Mouse (Mus musculus) kidney, postnatal 0 days (tissue): ENCODE results near the gene Hormad2. TPM values are rescaled to one million over a fixed set of nuclear protein-coding genes. Genes with fewer than 3 reads are reported as not detected.

Source experiments
- ATAC-seq: fragments of 200-750 bp; cut with Nextera tagmentation; replicated peaks from 2 replicates; pipeline ENCODE4 v1.8.0; 2017; ENCODE audit warnings: low read depth, moderate number of reproducible peaks, moderate TSS enrichment, moderate library complexity; ENCODE audit not compliant: low FRiP score
- DNase-seq: peaks from one replicate; pipeline ENCODE4 v3.0.0-alpha.2; 2016; ENCODE audit warnings: low spot score
- H3K27ac ChIP-seq: fragments of 300-500 bp; sonication (generic); 2 replicates; pipeline ENCODE4 v1.5.1; 2014; ENCODE audit warnings: mild to moderate bottlenecking
- H3K27me3 ChIP-seq: fragments of 300-500 bp; sonication (generic); 2 replicates; pipeline ENCODE4 v1.6.1; 2014; ENCODE audit warnings: low read length, mixed read lengths; ENCODE audit not compliant: insufficient read depth
- H3K36me3 ChIP-seq: fragments of 300-500 bp; sonication (generic); 2 replicates; pipeline ENCODE4 v1.6.1; 2014; ENCODE audit warnings: low read length, mixed read lengths; ENCODE audit not compliant: insufficient read depth
- H3K4me1 ChIP-seq: fragments of 300-500 bp; sonication (generic); replicated peaks from 2 replicates; pipeline ENCODE4 v1.6.1; 2014; ENCODE audit warnings: antibody characterized with exemption, low read length, mixed read lengths; ENCODE audit not compliant: insufficient read depth
- H3K4me2 ChIP-seq: fragments of 300-500 bp; sonication (generic); 2 replicates; pipeline ENCODE4 v1.6.1; 2014; ENCODE audit warnings: mild to moderate bottlenecking, low read length, moderate library complexity, mixed read lengths
- H3K4me3 ChIP-seq: fragments of 300-500 bp; sonication (generic); replicated peaks from 2 replicates; pipeline ENCODE4 v1.5.1; 2014; ENCODE audit warnings: low read depth, low read length
- H3K9ac ChIP-seq: fragments of 300-500 bp; sonication (generic); 2 replicates; pipeline ENCODE4 v1.6.1; 2014; ENCODE audit warnings: low read depth, low read length
- H3K9me3 ChIP-seq: fragments of 300-500 bp; sonication (generic); replicated peaks from 2 replicates; pipeline ENCODE4 v1.6.1; 2016; ENCODE audit warnings: low read length, inconsistent platforms, mixed read lengths
- CTCF ChIP-seq: IDR thresholded peaks from 2 replicates; pipeline ENCODE4 v1.5.1; 2016; ENCODE audit warnings: antibody characterized with exemption, low read depth, mild to moderate bottlenecking, moderate library complexity
- WGBS: fragments of 180-500 bp; shearing (Covaris S2); extraction: QIAGEN DNeasy Blood & Tissue Kit; methylation state at CpG from one replicate; pipeline ENCODE4 v1.1.7; 2014; 5-methylcytosine and 5-hydroxymethylcytosine counted together
- polyA plus RNA-seq: library from polyadenylated mRNA; unstranded; fragments of >200 nt; fragmentation: Nextera tagmentation; extraction: Ambion mirVana; gene quantifications from 2 replicates; pipeline ENCODE4 v1.2.1, GENCODE M21; 2015

The Hormad2 gene
- polyA plus RNA-seq, 1 experiment from 2014 or later, result 0.26 TPM

GRCm38 (mm10) chr11:4437318-4437717 lies 3.6 kb downstream of the Hormad2 start:
- no peak overlapping the region for H3K27ac ChIP-seq
- WGBS, result 79% methylated on average over 1 of the region's 1 CpGs
- no peak overlapping the region for H3K9ac ChIP-seq
- no peak overlapping the region for H3K4me2 ChIP-seq
- no peak for DNase-seq
- no peaks in the 10 kb centered on the region for H3K36me3 ChIP-seq
- H3K4me3 ChIP-seq, result no peak overlapping the region
- no peaks in the 10 kb centered on the region for H3K4me1 ChIP-seq
- no peaks in the 10 kb centered on the region for H3K27me3 ChIP-seq
- no peak for TF ChIP-seq CTCF
- H3K9me3 ChIP-seq, result no peaks in the 10 kb centered on the region
- ATAC-seq, result no peak

GRCm38 (mm10) chr11:4436631-4437030 lies 4.3 kb downstream of the Hormad2 start:
- no peak overlapping the region for H3K4me3 ChIP-seq
- peak; percentile 78 for TF ChIP-seq CTCF
- no peaks in the 10 kb centered on the region for H3K27me3 ChIP-seq
- H3K36me3 ChIP-seq, result no peaks in the 10 kb centered on the region
- H3K4me2 ChIP-seq, result no peak overlapping the region
- peak; percentile 88 for DNase-seq
- 62% methylated on average over 3 of the region's 3 CpGs for WGBS
- no peak overlapping the region for H3K9ac ChIP-seq
- ATAC-seq, result no peak
- H3K4me1 ChIP-seq, result no peaks in the 10 kb centered on the region
- no peak overlapping the region for H3K27ac ChIP-seq
- no peaks in the 10 kb centered on the region for H3K9me3 ChIP-seq

GRCm38 (mm10) chr11:4434461-4434860 lies 6.4 kb downstream of the Hormad2 start:
- Histone ChIP-seq H3K9ac (no peak overlapping the region), H3K4me3 (no peak overlapping the region), H3K27me3 (no peaks in the 10 kb centered on the region), H3K36me3 (no peaks in the 10 kb centered on the region), H3K4me2 (no peak overlapping the region), H3K27ac (no peak overlapping the region), H3K4me1 (no peaks in the 10 kb centered on the region), H3K9me3 (no peaks in the 10 kb centered on the region)
- TF ChIP-seq CTCF, result no peak
- 51% methylated on average over 4 of the region's 4 CpGs for WGBS
- ATAC-seq (no peak), DNase-seq (no peak)

DNA sequence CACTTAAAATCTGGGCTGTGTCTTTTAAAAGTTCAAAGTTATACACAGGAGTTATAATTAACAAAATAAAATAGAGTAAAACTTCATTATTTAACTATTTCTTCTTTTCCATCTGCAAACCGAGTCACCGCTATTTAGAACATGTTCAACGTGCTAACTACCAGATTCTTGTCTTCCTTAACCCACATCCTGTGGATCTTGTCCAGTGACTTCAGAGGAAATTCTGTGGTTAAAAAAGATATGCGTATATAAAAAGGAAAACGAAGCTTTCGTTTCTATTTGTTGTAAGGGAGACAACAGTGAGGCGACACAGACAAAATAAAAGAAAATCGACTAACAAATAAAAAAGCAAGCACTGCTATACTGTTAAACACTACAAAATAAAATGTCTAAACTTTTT lies 17.1 kb downstream of the Hormad2 start:
- Histone ChIP-seq H3K36me3 (no peaks in the 10 kb centered on the region), H3K27ac (no peak overlapping the region), H3K9me3 (no peaks in the 10 kb centered on the region), H3K4me1 (no peaks in the 10 kb centered on the region), H3K9ac (no peak overlapping the region), H3K4me3 (no peak overlapping the region), H3K27me3 (no peaks in the 10 kb centered on the region; the same call in 1 of the 2 replicates), H3K4me2 (no peak overlapping the region)
- no peak for TF ChIP-seq CTCF
- DNase-seq (no peak), ATAC-seq (no peak)
- WGBS, result 80% methylated on average over 8 of the region's 8 CpGs

DNA sequence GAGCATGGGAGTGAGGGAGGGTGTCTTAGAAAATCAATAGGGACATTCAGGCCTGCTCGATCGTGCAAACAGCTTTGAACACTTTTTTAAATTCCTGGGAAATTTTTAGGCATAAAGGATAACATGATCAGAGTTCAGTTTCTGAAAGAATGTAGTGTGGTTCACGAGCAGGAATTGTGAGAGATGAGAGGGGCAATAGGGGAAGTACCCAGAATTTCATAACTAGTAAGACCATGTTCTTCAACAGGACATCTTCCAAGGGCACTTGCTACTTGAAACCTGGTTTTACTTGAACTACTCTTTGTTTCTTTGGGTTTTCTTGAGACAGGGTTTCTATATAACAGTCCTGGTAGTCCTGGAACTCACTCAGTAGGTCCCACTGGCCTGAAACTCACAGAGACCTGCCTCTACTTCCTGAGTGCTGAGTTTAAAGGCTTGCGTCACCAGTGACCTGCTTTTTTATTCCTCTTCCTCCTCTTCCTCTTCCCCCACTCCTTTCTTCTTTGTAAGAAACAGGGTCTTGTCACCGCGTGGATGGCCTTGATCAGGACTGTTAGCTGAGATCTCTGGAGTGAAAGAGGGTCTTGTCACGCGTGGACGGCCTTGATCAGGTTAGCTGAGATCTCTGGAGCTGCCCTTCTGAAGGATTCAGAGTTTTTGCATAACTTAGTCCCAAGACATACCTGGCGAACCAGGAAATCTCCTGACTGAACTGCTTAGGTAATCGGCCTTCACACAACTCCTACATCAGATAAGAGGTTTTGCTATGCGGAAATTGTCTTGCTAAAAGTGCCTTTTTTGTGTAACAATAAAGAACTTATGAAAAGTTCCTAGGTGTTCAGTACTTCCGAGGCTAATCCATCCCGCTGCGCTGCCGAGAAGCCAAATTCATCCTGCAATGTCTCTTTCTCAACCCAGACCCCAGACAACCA lies 18.1 kb downstream of the Hormad2 start:
- ATAC-seq (no peak), DNase-seq (no peak)
- H3K4me1 ChIP-seq, result no peaks in the 10 kb centered on the region
- no peak for TF ChIP-seq CTCF
- no peak overlapping the region for H3K27ac ChIP-seq
- no peaks in the 10 kb centered on the region for H3K36me3 ChIP-seq
- H3K9me3 ChIP-seq, result no peaks in the 10 kb centered on the region
- H3K4me2 ChIP-seq, result no peak overlapping the region
- no peaks in the 10 kb centered on the region; the same call in 1 of the 2 replicates for H3K27me3 ChIP-seq
- no peak overlapping the region for H3K4me3 ChIP-seq
- WGBS, result 76% methylated on average over 16 of the region's 16 CpGs
- no peak overlapping the region for H3K9ac ChIP-seq

DNA sequence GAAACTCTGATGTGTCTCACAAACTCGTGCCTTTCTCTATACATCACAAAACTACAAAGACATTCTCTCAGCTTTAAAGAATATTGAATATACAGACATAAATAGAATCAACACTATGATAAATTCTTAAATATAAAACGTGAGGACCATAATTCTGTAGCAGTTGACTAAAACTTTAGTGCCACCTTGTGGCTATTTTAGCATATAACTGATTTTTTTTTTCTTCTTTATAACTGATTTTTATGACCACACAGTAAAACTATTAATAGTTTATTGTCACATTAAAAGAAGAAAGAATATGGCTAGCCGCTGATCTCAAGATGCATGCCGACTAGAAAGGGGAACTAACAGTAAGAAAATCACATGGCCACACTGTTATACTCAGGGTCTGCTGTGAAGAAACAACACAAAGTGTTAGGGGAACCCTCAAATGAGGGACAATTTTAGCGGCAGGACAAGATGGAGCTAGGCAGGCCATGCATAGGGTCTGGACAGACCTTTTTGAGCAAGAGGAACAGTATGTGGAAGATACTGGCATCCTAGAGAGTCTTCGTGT lies 18.9 kb downstream of the Hormad2 start:
- Histone ChIP-seq H3K36me3 (no peaks in the 10 kb centered on the region), H3K27me3 (no peaks in the 10 kb centered on the region; the same call in 1 of the 2 replicates), H3K9ac (no peak overlapping the region), H3K4me1 (no peaks in the 10 kb centered on the region), H3K4me2 (no peak overlapping the region), H3K9me3 (no peaks in the 10 kb centered on the region), H3K4me3 (no peak overlapping the region), H3K27ac (no peak overlapping the region)
- 29% methylated on average over 6 of the region's 6 CpGs for WGBS
- peak; percentile 82 for DNase-seq
- TF ChIP-seq CTCF, result peak; percentile 73
- ATAC-seq, result no peak
